Mouse (Mus musculus) megakaryocyte, embryonic 14.5 days (primary cell): Measurements from ENCODE around the gene Setdb1. TPM values are rescaled to one million over a fixed set of nuclear protein-coding genes. Genes with fewer than 3 reads are reported as not detected.
A peak's percentile ranks its signal among the peaks of the same experiment; 100 is the strongest.

ENCODE experiments used
- H3K27me3 ChIP-seq: replicated peaks from 2 replicates; pipeline ENCODE3; 2012; ENCODE audit warnings: inconsistent platforms
- H3K36me3 ChIP-seq: replicated peaks from 2 replicates; pipeline ENCODE3; 2012; ENCODE audit warnings: low read length, inconsistent platforms, mixed read lengths
- H3K4me1 ChIP-seq: 2 replicates; pipeline ENCODE4 v1.6.1; 2012; ENCODE audit warnings: inconsistent platforms
- H3K4me3 ChIP-seq: replicated peaks from 2 replicates; pipeline ENCODE3; 2012; ENCODE audit warnings: moderate library complexity, mild to moderate bottlenecking, inconsistent platforms
- H3K9me3 ChIP-seq: 2 replicates; pipeline ENCODE4 v1.6.1; 2012; ENCODE audit warnings: inconsistent platforms
- FLI1 ChIP-seq: IDR thresholded peaks from 2 replicates; pipeline ENCODE4 v1.6.1; 2012; ENCODE audit warnings: low read length, inconsistent platforms, mixed read lengths
- GATA1 ChIP-seq: IDR thresholded peaks from 3 replicates; pipeline ENCODE4 v1.6.1; 2012; ENCODE audit warnings: mixed read lengths, low read length, inconsistent platforms, borderline replicate concordance
- polyA plus RNA-seq: library from polyadenylated mRNA; stranded (reverse); fragments of >175 nt; gene quantifications from 2 replicates; pipeline ENCODE4 v1.2.3, GENCODE M21; 2012; ENCODE audit warnings: low replicate concordance; ENCODE audit not compliant: insufficient read depth

Setdb1 gene
- polyA plus RNA-seq, 1 experiment: 6.3 TPM

DNA sequence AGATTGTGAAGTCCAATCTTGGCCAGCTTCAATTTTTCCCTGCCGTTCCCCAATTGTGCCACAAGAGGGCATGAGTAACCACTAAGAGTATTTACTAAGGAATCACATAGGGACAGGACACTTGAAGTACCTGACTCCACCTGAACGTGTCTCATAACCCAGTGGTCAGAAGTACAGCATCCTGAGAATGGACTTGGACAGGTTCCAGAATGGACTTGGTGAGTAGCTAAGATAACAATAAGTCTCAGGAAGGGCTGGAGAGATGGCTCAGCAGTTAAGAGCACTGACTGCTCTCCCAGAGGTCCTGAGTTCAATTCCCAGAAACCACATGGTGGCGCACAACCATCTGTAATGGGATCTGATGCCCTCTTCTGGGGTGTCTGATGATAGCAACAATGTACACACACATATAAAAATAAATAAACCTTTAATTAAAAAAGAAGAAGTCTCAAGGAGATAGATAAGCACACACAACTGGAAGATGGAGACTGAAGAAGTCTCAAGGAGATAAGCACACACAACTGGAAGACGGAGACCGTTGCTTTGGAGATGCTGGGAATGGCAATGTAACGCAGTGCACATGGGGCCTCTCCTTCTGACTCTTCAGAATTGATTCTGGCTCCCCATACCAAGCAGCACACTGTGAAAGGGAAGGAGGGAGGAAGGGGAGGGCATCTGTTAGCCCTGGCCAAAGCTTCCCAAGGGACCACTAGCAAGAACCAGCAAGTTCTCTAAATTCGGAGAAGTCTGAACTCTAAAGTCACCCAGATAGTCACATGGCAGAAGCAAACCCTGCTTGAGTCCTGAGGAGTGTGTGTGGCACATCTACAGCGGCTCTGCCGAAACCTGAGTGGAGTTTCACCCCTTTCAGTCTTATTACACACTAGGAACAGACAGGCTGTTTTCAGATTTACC is 45.8 kb downstream of the Setdb1 start:
- peaks cover 72% of the 10 kb centered on the region for H3K4me1 ChIP-seq
- no peaks in the 10 kb centered on the region for H3K9me3 ChIP-seq
- no peak for TF ChIP-seq GATA1
- no peak for TF ChIP-seq FLI1
- H3K36me3 ChIP-seq: peaks cover 14% of the 10 kb centered on the region
- no peaks in the 10 kb centered on the region for H3K27me3 ChIP-seq
- peak overlapping the region; percentile 26 for H3K4me3 ChIP-seq

- peaks cover 21% of the 10 kb centered on the region for H3K36me3 ChIP-seq
- H3K4me3 ChIP-seq: no peak overlapping the region
- no peak for TF ChIP-seq FLI1
- TF ChIP-seq GATA1: no peak
- peaks cover 79% of the 10 kb centered on the region for H3K4me1 ChIP-seq
- no peaks in the 10 kb centered on the region for H3K27me3 ChIP-seq
- H3K9me3 ChIP-seq: no peaks in the 10 kb centered on the region
These were observed 46.5 kb downstream of the Setdb1 start for GRCm38 (mm10) chr3:95310496-95310895.

GRCm38 (mm10) chr3:95307100-95307499 is 49.9 kb downstream of the Setdb1 start, which contains the start of gene Anxa9:
TSS of gene Anxa9 (minus strand) at chr3:95307176.
- TF ChIP-seq FLI1 (no peak), GATA1 (no peak)
- peaks cover 42% of the 10 kb centered on the region for H3K36me3 ChIP-seq
- no peaks in the 10 kb centered on the region for H3K27me3 ChIP-seq
- H3K4me1 ChIP-seq: peaks cover 63% of the 10 kb centered on the region
- no peaks in the 10 kb centered on the region for H3K9me3 ChIP-seq
- peak within 1 kb of the TSS; percentile 40 for H3K4me3 ChIP-seq

DNA sequence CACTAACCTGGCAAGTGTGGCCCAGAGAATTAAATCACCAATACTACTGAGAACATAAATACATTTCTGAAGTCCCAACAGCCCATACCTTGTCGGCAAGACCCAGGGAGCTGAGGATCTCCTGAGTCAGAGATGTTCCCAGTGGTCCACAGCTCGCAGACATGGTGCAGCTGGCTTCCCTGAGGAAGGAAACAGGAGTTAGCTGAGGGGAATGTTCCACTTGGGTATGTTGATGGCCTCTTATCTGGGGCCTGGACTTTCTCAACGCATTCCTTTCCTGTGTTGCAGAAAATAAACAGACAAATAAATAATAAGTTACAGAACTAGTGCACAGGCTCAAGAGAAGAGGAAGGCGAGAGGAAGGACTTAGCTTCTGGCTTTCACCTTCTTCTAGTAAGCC is 50.8 kb downstream of the Setdb1 start:
- no peaks in the 10 kb centered on the region for H3K9me3 ChIP-seq
- TF ChIP-seq GATA1 (no peak), FLI1 (no peak)
- H3K36me3 ChIP-seq: peaks cover 47% of the 10 kb centered on the region
- peak overlapping the region; percentile 40 for H3K4me3 ChIP-seq
- H3K4me1 ChIP-seq: peaks cover 54% of the 10 kb centered on the region
- H3K27me3 ChIP-seq: no peaks in the 10 kb centered on the region

DNA sequence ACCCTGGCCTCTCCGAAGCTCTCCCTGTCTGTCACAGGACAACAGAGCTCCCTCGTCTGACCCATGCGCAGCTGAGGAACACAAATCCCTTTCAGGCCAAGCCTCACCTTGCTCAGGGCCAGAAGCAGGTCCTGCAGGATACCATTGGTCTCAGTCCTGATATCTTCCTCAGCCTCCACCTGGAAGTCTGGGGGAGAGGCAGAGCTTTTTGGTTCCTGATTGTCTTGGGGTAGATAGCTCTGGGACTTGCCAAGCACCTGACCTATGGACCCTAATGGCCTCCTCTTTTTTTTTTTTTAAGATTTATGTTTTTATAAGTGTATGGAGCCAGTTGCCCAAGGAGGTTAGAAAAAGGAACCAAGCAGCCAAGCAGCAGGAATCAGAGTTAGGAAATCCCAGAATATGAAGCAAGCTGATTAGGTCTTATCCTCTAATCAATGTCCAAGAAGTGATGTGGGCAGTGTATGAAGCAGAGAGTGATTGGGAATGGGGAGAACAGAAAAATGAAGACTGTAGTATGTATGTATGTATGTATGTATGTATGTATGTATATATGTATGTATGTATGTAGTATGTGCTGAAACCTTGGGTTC is 55.7 kb downstream of the Setdb1 start:
- Histone ChIP-seq H3K9me3 (no peaks in the 10 kb centered on the region), H3K4me1 (peaks cover 61% of the 10 kb centered on the region), H3K27me3 (no peaks in the 10 kb centered on the region), H3K36me3 (peaks cover 82% of the 10 kb centered on the region), H3K4me3 (no peak overlapping the region)
- TF ChIP-seq FLI1: no peak

- Histone ChIP-seq H3K4me1 (peaks cover 77% of the 10 kb centered on the region), H3K36me3 (peaks cover 93% of the 10 kb centered on the region), H3K4me3 (no peak overlapping the region), H3K9me3 (no peaks in the 10 kb centered on the region), H3K27me3 (no peaks in the 10 kb centered on the region)
- TF ChIP-seq FLI1 (no peak), GATA1 (no peak)
These were observed 59.0 kb downstream of the Setdb1 start for GRCm38 (mm10) chr3:95298018-95298417.

DNA sequence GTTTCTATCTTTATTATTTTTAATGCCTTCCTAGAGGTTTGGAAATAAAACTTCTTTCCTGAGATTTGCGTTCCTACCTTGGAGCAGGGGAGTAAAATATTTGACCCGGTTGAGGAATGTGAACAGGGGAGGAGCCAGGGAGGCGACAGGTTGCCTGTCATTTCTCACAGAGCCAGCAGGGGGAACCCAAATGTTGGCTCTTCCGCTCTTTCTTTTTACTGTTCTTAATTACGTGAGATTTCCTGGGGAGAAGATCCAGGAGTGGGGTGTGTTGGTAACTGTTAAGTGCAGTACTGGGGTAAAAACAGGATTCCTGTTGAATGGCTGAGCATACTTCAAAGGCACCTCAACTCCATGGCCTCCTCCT is 60.9 kb downstream of the Setdb1 start:
- no peak for TF ChIP-seq FLI1
- no peak for TF ChIP-seq GATA1
- peaks cover 96% of the 10 kb centered on the region for H3K36me3 ChIP-seq

DNA sequence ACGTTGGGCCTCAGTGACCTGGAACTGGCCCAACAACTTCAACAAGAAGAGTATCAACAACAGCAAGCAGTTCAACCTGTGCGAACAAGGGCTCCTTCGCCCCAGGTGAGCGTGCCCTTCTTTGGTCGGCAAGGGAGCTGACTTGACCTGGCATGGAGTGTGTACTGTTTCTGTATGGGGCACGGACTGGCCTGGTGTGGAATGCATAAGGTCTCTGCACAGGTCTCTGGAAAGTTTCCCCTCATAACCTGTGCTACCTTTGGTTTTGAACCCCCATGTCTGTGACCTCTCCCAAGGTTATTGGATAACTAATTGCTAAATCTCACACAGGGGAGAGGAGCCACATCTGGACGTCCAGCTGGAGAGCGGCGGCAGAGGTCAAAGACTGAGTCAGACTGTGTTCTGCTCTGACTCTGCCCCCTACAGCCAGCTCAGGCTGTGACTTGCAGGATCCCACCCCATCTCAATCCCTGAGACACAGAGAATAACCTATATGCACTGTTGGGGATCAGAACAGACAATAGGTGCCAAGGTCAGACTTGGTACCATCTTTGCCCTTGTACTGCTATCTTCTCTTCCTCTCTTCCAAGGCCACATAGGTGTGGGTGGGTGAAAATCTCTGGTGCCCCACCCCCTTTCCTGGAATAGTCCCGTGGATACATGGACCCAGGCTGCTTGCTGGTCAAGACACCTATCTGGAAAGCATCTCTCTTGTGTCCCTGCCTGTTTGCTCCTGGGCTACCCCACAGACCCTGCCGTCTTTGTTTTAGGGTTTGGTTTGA is 61.5 kb downstream of the Setdb1 start:
- TF ChIP-seq GATA1: no peak
- no peak for TF ChIP-seq FLI1
- Histone ChIP-seq H3K36me3 (peaks cover 97% of the 10 kb centered on the region), H3K27me3 (no peaks in the 10 kb centered on the region), H3K4me1 (peaks cover 99% of the 10 kb centered on the region), H3K4me3 (peak overlapping the region; percentile 54), H3K9me3 (no peaks in the 10 kb centered on the region)

More for the DNA sequence above, 60.9 kb downstream of the Setdb1 start:
- Histone ChIP-seq H3K27me3 (no peaks in the 10 kb centered on the region), H3K4me1 (peaks cover 94% of the 10 kb centered on the region), H3K9me3 (no peaks in the 10 kb centered on the region), H3K4me3 (no peak overlapping the region)

GRCm38 (mm10) chr3:95294718-95295117 is 62.3 kb downstream of the Setdb1 start:
- Histone ChIP-seq H3K36me3 (peaks cover 97% of the 10 kb centered on the region), H3K27me3 (no peaks in the 10 kb centered on the region), H3K4me1 (peaks cover 100% of the 10 kb centered on the region), H3K9me3 (no peaks in the 10 kb centered on the region), H3K4me3 (peak overlapping the region; percentile 62)
- TF ChIP-seq GATA1 (no peak), FLI1 (no peak)
